Comparison of ENCODE assay signal across 9 mouse cellular contexts in the genomic region with DNA sequence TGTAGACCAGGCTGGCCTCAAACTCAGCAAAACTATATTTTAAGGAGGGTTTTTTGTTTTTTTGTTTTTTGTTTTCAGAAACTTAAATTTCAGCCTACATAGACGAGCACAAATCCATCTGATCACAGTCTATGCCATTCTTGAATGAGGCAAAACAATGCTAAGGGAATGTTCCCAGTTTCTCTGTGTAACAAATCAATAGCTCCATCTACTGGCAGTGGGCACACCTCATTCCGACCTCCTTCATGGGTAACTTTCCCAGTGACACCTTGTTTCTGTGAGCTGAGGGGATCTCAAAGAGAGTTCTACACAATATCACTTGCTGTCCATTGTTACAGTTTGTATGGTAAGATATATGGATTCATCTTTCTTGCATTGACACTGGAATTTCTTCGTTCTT.
A peak's percentile ranks its signal among the peaks of the same experiment; 100 is the strongest.
DNase-seq lines count a peak whose midpoint lies in the region; ATAC-seq and TF ChIP-seq lines count a peak whose summit lies in the region.
"Had no signal": no experiment of that assay in that cellular context is flagged by ENCODE, and none has a peak within 500 bp of the region (broad histone marks: within the 10 kb centered on the region; RNA-seq: fewer than 3 reads in every experiment).

No protein-coding gene starts in this region.

- H3K27ac ChIP-seq in lung, embryonic 14.5 days (ENCODE audit: low read depth) = no peak overlapping the region
- no peak overlapping the region for H3K27ac ChIP-seq in embryonic facial prominence, embryonic 14.5 days (replicated peaks; ENCODE audit: low read depth, low read length)
- H3K27ac ChIP-seq: heart, embryonic 13.5 days had no signal

- H3K9me3 ChIP-seq in lung, embryonic 14.5 days (ENCODE audit: low read depth, low read length) = no peaks in the 10 kb centered on the region
- no peaks in the 10 kb centered on the region for H3K9me3 ChIP-seq in embryonic facial prominence, embryonic 14.5 days (ENCODE audit: control insufficient read depth, low read length)
- H3K9me3 ChIP-seq: heart, embryonic 13.5 days had no signal

- H3K9ac ChIP-seq in lung, embryonic 14.5 days = no peak overlapping the region
- no peak overlapping the region for H3K9ac ChIP-seq in embryonic facial prominence, embryonic 14.5 days (ENCODE audit: low read depth, low read length)
- H3K9ac ChIP-seq: heart, embryonic 13.5 days had no signal

- no peak overlapping the region for H3K4me2 ChIP-seq in lung, embryonic 14.5 days
- H3K4me2 ChIP-seq in embryonic facial prominence, embryonic 14.5 days (ENCODE audit: low read depth, low read length) = no peak overlapping the region
- H3K4me2 ChIP-seq: heart, embryonic 13.5 days had no signal

- no peak for ATAC-seq in lung, embryonic 14.5 days (ENCODE audit: insufficient read depth)
- ATAC-seq in embryonic facial prominence, embryonic 14.5 days (ENCODE audit: low read depth) = no peak
- ATAC-seq in granulocyte monocyte progenitor cell, adult 5-6 weeks (replicated peaks; ENCODE audit: poor library complexity, severe bottlenecking) = no peak

- DNase-seq in cerebellum, adult 9-10 months = peak; percentile 2
- DNase-seq in cerebellum, postnatal 36 days = no peak
- peak; percentile 57 for DNase-seq in lung, embryonic 14.5 days
- no peak for DNase-seq in lung, postnatal 14 days
- peak; percentile 30 for DNase-seq in embryonic facial prominence, embryonic 14.5 days (ENCODE audit: low spot score)
- DNase-seq in retina, postnatal 7 days (ENCODE audit: low read depth, low spot score) = peak; percentile 4
- DNase-seq in spleen, adult 18-20 months = no peak

- no peaks in the 10 kb centered on the region for H3K27me3 ChIP-seq in lung, embryonic 14.5 days (ENCODE audit: insufficient read depth, low read length)
- H3K27me3 ChIP-seq in embryonic facial prominence, embryonic 14.5 days (replicated peaks; ENCODE audit: control insufficient read depth, insufficient read depth, low read length) = no peaks in the 10 kb centered on the region
- H3K27me3 ChIP-seq: heart, embryonic 13.5 days had no signal

- peak; percentile 51 for TF ChIP-seq CTCF in lung, embryonic 14.5 days (IDR thresholded peaks at IDR 0.05; ENCODE audit: low read depth)

- H3K4me1 ChIP-seq in lung, embryonic 14.5 days (ENCODE audit: insufficient read depth) = no peaks in the 10 kb centered on the region
- H3K4me1 ChIP-seq in embryonic facial prominence, embryonic 14.5 days (ENCODE audit: control insufficient read depth, insufficient read depth, low read length) = no peaks in the 10 kb centered on the region
- H3K4me1 ChIP-seq: heart, embryonic 13.5 days had no signal

- H3K4me3 ChIP-seq in lung, embryonic 14.5 days (ENCODE audit: low read depth, low read length) = no peak overlapping the region
- no peak overlapping the region for H3K4me3 ChIP-seq in embryonic facial prominence, embryonic 14.5 days (ENCODE audit: low read depth, low read length)
- H3K4me3 ChIP-seq: heart, embryonic 13.5 days had no signal

- 26% methylated on average over 3 of the region's 3 CpGs for WGBS in lung, embryonic 14.5 days
- 17% methylated on average over 3 of the region's 3 CpGs for whole genome bisulfite sequencing in embryonic facial prominence, embryonic 14.5 days

- H3K36me3 ChIP-seq in lung, embryonic 14.5 days (ENCODE audit: insufficient read depth) = no peaks in the 10 kb centered on the region
- no peaks in the 10 kb centered on the region for H3K36me3 ChIP-seq in embryonic facial prominence, embryonic 14.5 days (ENCODE audit: control insufficient read depth, insufficient read depth, low read length)
- H3K36me3 ChIP-seq: heart, embryonic 13.5 days had no signal

Comparison
In these comparisons a context has a peak if more than half of its experiments do, and no peak if none do; other contexts are left out.
1. DNase-seq: peak in cerebellum, adult 9-10 months (single experiment), lung, embryonic 14.5 days (single experiment), embryonic facial prominence, embryonic 14.5 days (single experiment) and retina, postnatal 7 days (single experiment); none in cerebellum, postnatal 36 days (0 of 2), lung, postnatal 14 days (single experiment) and spleen, adult 18-20 months (0 of 2).